Mouse (Mus musculus) Patski (cell line): ENCODE data around the gene Sept11. TPM values are rescaled to one million over a fixed set of nuclear protein-coding genes. Genes with fewer than 3 reads are reported as not detected.

Experiments
- ATAC-seq: fragments of 100-300 bp; one replicate; pipeline ENCODE4 v1.8.0; 2021
- CTCF ChIA-PET: fragments of 350-600 bp; sonication (Branson Sonifier 250); formaldehyde crosslinking; loops from one replicate; lab custom pipeline; 2022; ENCODE audit warnings: inconsistent platforms; lab: Charles Lee
- POLR2A ChIA-PET: fragments of 350-600 bp; sonication (Branson Sonifier 250); formaldehyde crosslinking; loops from one replicate; lab custom pipeline; 2022; ENCODE audit warnings: antibody characterized with exemption, inconsistent platforms; lab: Charles Lee
- DNase-seq: peaks from one replicate; pipeline ENCODE4 v3.0.0-alpha.2; 2011; ENCODE audit warnings: low read depth, low spot score
- H3K27me3 ChIP-seq: fragments of 371-371 bp; one replicate; pipeline ENCODE4 v1.5.1; 2021
- CTCF ChIP-seq: fragments of 100-300 bp; IDR thresholded peaks from one replicate; pipeline ENCODE4 v1.5.1; 2021
- in situ Hi-C: fragments of 300-500 bp; cut with MboI; formaldehyde crosslinking; loops from 3 replicates; pipeline ENCODE4 v1.11.1; 2018; ENCODE audit warnings: low pct_unique_long_range_greater_than_20kb, mixed read lengths
- polyA plus RNA-seq: library from polyadenylated mRNA; unstranded; gene quantifications from one replicate; pipeline ENCODE4 v1.2.3, GENCODE M21; 2021

The Sept11 gene
- polyA plus RNA-seq, 1 experiment from 2014 or later, result 335 TPM

DNA sequence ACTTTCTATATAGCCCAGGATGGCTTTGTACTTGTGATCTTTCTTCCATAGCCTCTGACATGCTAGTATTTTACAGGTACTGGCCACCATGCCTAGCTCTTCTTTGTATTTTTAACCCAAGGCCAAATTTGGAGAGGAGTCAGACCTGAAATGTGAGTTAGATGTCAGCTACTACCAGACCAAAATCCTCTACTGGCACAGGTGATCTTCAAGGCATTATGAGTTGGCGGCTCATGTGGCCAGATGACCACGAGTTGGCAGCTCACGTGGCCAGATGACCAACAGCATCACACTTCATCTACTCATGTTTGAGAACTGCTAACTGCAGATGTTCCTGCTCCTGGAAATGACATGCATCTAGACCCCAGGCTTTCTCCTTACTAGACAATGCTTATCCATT is 125.1 kb downstream of the Sept11 start:
- ChIA-PET POLR2A (no interaction called here), CTCF (interaction anchor here (0.7 kb wide), 1 partner anchor 37 kb away, joined by 5 read pairs; no protein-coding TSS in a partner anchor)
- no peak for DNase-seq
- ATAC-seq, result no peak
- no peaks in the 10 kb centered on the region for H3K27me3 ChIP-seq
- in situ Hi-C loops, result loop anchor here (25.0 kb wide), 1 partner anchor 219 kb away; no protein-coding TSS in a partner anchor
- TF ChIP-seq CTCF, result no peak

DNA sequence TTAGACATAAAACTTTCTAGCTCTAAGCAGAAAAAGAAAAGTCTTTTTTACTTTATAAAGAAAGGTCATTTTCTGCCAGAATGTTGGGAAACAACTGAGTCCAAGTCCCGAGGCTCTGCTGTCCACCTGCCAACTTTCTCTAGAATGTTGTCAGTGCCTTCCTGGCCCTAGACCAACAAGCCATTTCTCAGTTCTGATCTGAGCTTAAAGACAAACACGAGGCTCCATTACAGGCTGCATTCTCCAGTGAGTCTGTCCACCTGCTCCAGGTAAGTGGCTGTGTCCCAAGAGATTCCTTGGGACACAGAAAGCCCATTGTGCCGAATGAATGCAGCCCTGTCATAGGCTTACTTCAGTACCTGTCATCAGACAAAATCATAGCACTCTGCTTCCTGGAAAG is 128.4 kb downstream of the Sept11 start:
- ChIA-PET POLR2A (interaction anchor here (1.2 kb wide), 1 partner anchor 15 kb away, joined by 4 read pairs; the partner anchor contains the start of genes 2010109A12Rik and Ccni), CTCF (interaction anchor here (0.7 to 1.6 kb wide), 5 partner anchors 10 to 105 kb away, joined by 3 to 8 read pairs (median 4); no protein-coding TSS in a partner anchor)
- DNase-seq (no peak), ATAC-seq (peak; percentile 44)
- TF ChIP-seq CTCF, result no peak
- in situ Hi-C loops, result loop anchor here (25.0 kb wide), 1 partner anchor 216 kb away; no protein-coding TSS in a partner anchor
- H3K27me3 ChIP-seq, result no peaks in the 10 kb centered on the region

DNA sequence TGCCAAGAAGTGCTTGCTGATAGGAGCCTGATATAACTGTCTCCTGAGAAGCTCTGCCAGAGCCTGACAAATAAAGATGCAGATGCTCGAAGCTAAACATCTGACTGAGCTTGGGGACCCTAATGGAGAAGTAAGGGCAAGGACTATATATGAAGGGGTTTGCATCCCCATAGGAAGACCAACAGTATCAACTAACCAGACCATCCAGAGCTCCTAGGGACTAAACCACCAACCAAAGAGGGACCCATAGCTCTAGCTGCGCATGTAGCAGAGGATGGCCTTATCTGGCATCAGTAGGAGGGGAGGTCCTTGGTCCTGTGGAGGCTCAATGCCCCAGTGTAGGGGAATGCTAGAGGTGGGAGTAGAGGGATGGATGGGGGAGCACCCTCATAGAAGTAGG is 131.3 kb downstream of the Sept11 start:
- ChIA-PET POLR2A (no interaction called here), CTCF (interaction anchor here (1.3 to 2.0 kb wide), 4 partner anchors 10 to 40 kb away, joined by 3 to 6 read pairs (median 4); no protein-coding TSS in a partner anchor)
- in situ Hi-C loops, result loop anchor here (25.0 kb wide), 1 partner anchor 213 kb away; no protein-coding TSS in a partner anchor
- no peak for DNase-seq
- no peak for ATAC-seq
- no peak for TF ChIP-seq CTCF
- H3K27me3 ChIP-seq, result no peaks in the 10 kb centered on the region

Other genes with a start within 250 kb of the Sept11 start
- gene Sowahb, start 48.4 kb upstream of the Sept11 start, polyA plus RNA-seq, result 0.18 TPM
- gene Ccni, start 113.1 kb downstream of the Sept11 start, polyA plus RNA-seq, result 239 TPM
- gene 2010109A12Rik, start 113.1 kb downstream of the Sept11 start, polyA plus RNA-seq, result 0.17 TPM
- 53.8 TPM for gene Ccng2, start 173.8 kb downstream of the Sept11 start, polyA plus RNA-seq